15 mouse cellular contexts compared by ENCODE assay signal in the genomic region with DNA sequence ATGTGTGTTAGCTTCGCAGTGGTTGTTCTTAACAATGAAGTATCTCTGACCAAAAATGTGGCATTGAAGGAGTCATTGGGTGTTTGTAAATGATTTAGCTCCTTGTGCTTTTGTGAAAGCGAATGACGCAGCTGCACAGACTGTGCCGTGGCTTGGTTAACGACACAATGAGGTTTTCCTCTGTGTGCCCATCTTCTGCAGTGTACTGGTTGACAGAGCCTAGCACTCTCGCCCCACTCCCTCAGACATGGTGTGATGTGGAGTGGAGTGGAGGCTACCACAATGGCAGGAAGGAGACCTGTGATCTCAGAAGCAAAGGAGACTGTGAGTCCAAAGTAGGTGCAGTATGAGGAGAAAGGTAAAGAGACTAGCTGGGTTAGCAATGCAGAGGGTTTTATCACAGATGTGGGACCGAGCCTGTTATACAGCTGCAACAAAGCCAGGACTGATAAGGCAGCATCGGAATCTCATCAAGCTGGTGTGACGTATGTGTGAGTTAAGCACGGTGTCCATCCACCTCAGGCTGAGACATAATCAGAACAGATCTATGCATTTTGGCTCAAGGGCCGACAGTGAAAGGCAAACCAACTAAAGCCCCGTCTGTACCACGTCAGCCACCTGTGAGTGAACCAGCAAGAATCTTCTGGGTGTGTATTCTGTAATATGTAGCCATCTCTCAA.
DNase-seq lines count a peak whose midpoint lies in the region; ATAC-seq lines count a peak whose summit lies in the region.
"Had no signal": no experiment of that assay in that cellular context is flagged by ENCODE, and none has a peak within 500 bp of the region (broad histone marks: within the 10 kb centered on the region; RNA-seq: fewer than 3 reads in every experiment).

No protein-coding gene starts in this region.

- ATAC-seq in midbrain, embryonic 11.5 days (ENCODE audit: low FRiP score) = no peak
- peak; percentile 49 for ATAC-seq in forebrain, embryonic 14.5 days
- peak; percentile 49; the same call in 1 of the 2 replicates for ATAC-seq in limb, embryonic 11.5 days (ENCODE audit: insufficient number of reproducible peaks, low FRiP score, low TSS enrichment, low read depth)
- peak; percentile 70 for ATAC-seq in neural tube, embryonic 12.5 days (ENCODE audit: low FRiP score, low read depth)
- no peak for ATAC-seq in megakaryocyte, adult 5-6 weeks (ENCODE audit: poor library complexity, severe bottlenecking)

- H3K36me3 ChIP-seq in midbrain, embryonic 10.5 days = no peaks in the 10 kb centered on the region
- H3K36me3 ChIP-seq in midbrain, embryonic 11.5 days (ENCODE audit: control insufficient read depth, insufficient read depth, low read length) = no peaks in the 10 kb centered on the region
- no peaks in the 10 kb centered on the region for H3K36me3 ChIP-seq in forebrain, embryonic 14.5 days (ENCODE audit: control insufficient read depth, insufficient read depth, low read length)
- no peaks in the 10 kb centered on the region for H3K36me3 ChIP-seq in limb, embryonic 11.5 days (ENCODE audit: control insufficient read depth, insufficient read depth, low read length)
- no peaks in the 10 kb centered on the region for H3K36me3 ChIP-seq in neural tube, embryonic 12.5 days
- H3K36me3 ChIP-seq: embryonic facial prominence, embryonic 15.5 days had no signal

- H3K9ac ChIP-seq in midbrain, embryonic 11.5 days (ENCODE audit: low read length) = no peak overlapping the region
- H3K9ac ChIP-seq in forebrain, embryonic 14.5 days (ENCODE audit: low read length) = no peak overlapping the region
- H3K9ac ChIP-seq in limb, embryonic 11.5 days (ENCODE audit: low read length) = no peak overlapping the region
- no peak overlapping the region for H3K9ac ChIP-seq in neural tube, embryonic 12.5 days
- H3K9ac ChIP-seq: embryonic facial prominence, embryonic 15.5 days; lung, embryonic 14.5 days had no signal

- 0 out of 2 replicates have a peak overlapping the region, but pooled peaks have one; percentile 20 for H3K27ac ChIP-seq in midbrain, embryonic 10.5 days (replicated peaks)
- no peak overlapping the region for H3K27ac ChIP-seq in midbrain, embryonic 11.5 days (ENCODE audit: low read depth, low read length)
- no peak overlapping the region for H3K27ac ChIP-seq in forebrain, embryonic 14.5 days (ENCODE audit: low read depth, low read length)
- no peak overlapping the region for H3K27ac ChIP-seq in limb, embryonic 11.5 days (replicated peaks; ENCODE audit: low read depth, low read length)
- H3K27ac ChIP-seq in neural tube, embryonic 12.5 days = peak overlapping the region; percentile 77
- H3K27ac ChIP-seq: embryonic facial prominence, embryonic 15.5 days had no signal

- H3K4me1 ChIP-seq in midbrain, embryonic 10.5 days = peaks cover 8% of the 10 kb centered on the region; the same call in 1 of the 2 replicates
- H3K4me1 ChIP-seq in midbrain, embryonic 11.5 days (ENCODE audit: control insufficient read depth, insufficient read depth, low read length) = no peaks in the 10 kb centered on the region
- peaks cover 24% of the 10 kb centered on the region for H3K4me1 ChIP-seq in forebrain, embryonic 14.5 days (ENCODE audit: control insufficient read depth, insufficient read depth, low read length)
- peaks cover 23% of the 10 kb centered on the region for H3K4me1 ChIP-seq in limb, embryonic 11.5 days (ENCODE audit: control insufficient read depth, insufficient read depth, low read length)
- peaks cover 15% of the 10 kb centered on the region; the same call in 1 of the 2 replicates for H3K4me1 ChIP-seq in neural tube, embryonic 12.5 days
- H3K4me1 ChIP-seq: embryonic facial prominence, embryonic 15.5 days had no signal

- H3K9me3 ChIP-seq in midbrain, embryonic 10.5 days (replicated peaks) = no peaks in the 10 kb centered on the region
- H3K9me3 ChIP-seq in midbrain, embryonic 11.5 days (ENCODE audit: control insufficient read depth, low read length) = no peaks in the 10 kb centered on the region
- H3K9me3 ChIP-seq in forebrain, embryonic 14.5 days (replicated peaks; ENCODE audit: control insufficient read depth, low read length) = no peaks in the 10 kb centered on the region
- H3K9me3 ChIP-seq in limb, embryonic 11.5 days (ENCODE audit: control insufficient read depth, low read length) = no peaks in the 10 kb centered on the region
- no peaks in the 10 kb centered on the region for H3K9me3 ChIP-seq in neural tube, embryonic 12.5 days
- H3K9me3 ChIP-seq: embryonic facial prominence, embryonic 15.5 days had no signal

- no peak for DNase-seq in midbrain, embryonic 10.5 days (ENCODE audit: low spot score)
- no peak for DNase-seq in midbrain, embryonic 11.5 days (ENCODE audit: low spot score, missing footprints)
- DNase-seq in forebrain, embryonic 14.5 days (ENCODE audit: low spot score) = peak; percentile 29
- DNase-seq in limb, embryonic 11.5 days (ENCODE audit: low spot score) = peak; percentile 24
- no peak for DNase-seq in testis, postnatal 14 days (ENCODE audit: low spot score)
- no peak for DNase-seq in heart, adult 8-10 months (ENCODE audit: low spot score)
- DNase-seq: cerebellum, postnatal 36 days; heart, adult 11 months; heart, postnatal 4 days; layer of hippocampus, adult 9-11 months; liver; lung, embryonic 14.5 days had no signal

- no peak overlapping the region for H3K4me2 ChIP-seq in midbrain, embryonic 11.5 days
- H3K4me2 ChIP-seq in forebrain, embryonic 14.5 days (ENCODE audit: low read length) = peak overlapping the region; percentile 6; the same call in 1 of the 2 replicates
- H3K4me2 ChIP-seq in limb, embryonic 11.5 days (ENCODE audit: low read depth, severe bottlenecking) = no peak overlapping the region
- no peak overlapping the region for H3K4me2 ChIP-seq in neural tube, embryonic 12.5 days (replicated peaks)
- H3K4me2 ChIP-seq: embryonic facial prominence, embryonic 15.5 days; lung, embryonic 14.5 days had no signal

- WGBS in midbrain, embryonic 10.5 days = 83% methylated on average over 13 of the region's 13 CpGs
- WGBS in midbrain, embryonic 11.5 days = 80% methylated on average over 13 of the region's 13 CpGs
- 53% methylated on average over 13 of the region's 13 CpGs for WGBS in forebrain, embryonic 14.5 days
- 71% methylated on average over 13 of the region's 13 CpGs for WGBS in limb, embryonic 11.5 days
- WGBS in neural tube, embryonic 12.5 days = 61% methylated on average over 13 of the region's 13 CpGs

- H3K4me3 ChIP-seq in midbrain, embryonic 10.5 days = no peak overlapping the region
- H3K4me3 ChIP-seq in midbrain, embryonic 11.5 days (ENCODE audit: low read depth, low read length) = no peak overlapping the region
- H3K4me3 ChIP-seq in forebrain, embryonic 14.5 days (ENCODE audit: low read depth, low read length) = no peak overlapping the region
- H3K4me3 ChIP-seq in limb, embryonic 11.5 days (ENCODE audit: low read depth, low read length) = no peak overlapping the region
- H3K4me3 ChIP-seq in neural tube, embryonic 12.5 days = no peak overlapping the region
- H3K4me3 ChIP-seq: embryonic facial prominence, embryonic 15.5 days had no signal

- H3K27me3 ChIP-seq in midbrain, embryonic 10.5 days (ENCODE audit: low read depth, poor library complexity, severe bottlenecking) = no peaks in the 10 kb centered on the region
- H3K27me3 ChIP-seq in midbrain, embryonic 11.5 days (ENCODE audit: control insufficient read depth, insufficient read depth, low read length) = no peaks in the 10 kb centered on the region
- no peaks in the 10 kb centered on the region for H3K27me3 ChIP-seq in forebrain, embryonic 14.5 days (replicated peaks; ENCODE audit: control insufficient read depth, insufficient read depth, low read length)
- no peaks in the 10 kb centered on the region for H3K27me3 ChIP-seq in limb, embryonic 11.5 days (ENCODE audit: control insufficient read depth, insufficient read depth, low read length)
- no peaks in the 10 kb centered on the region for H3K27me3 ChIP-seq in neural tube, embryonic 12.5 days (replicated peaks)
- H3K27me3 ChIP-seq: embryonic facial prominence, embryonic 15.5 days had no signal

Comparison
In these comparisons a context has a peak if more than half of its experiments do, and no peak if none do; other contexts are left out.
1. H3K27ac ChIP-seq: peak in midbrain, embryonic 10.5 days (single experiment) and neural tube, embryonic 12.5 days (single experiment); none in midbrain, embryonic 11.5 days (single experiment), forebrain, embryonic 14.5 days (single experiment) and limb, embryonic 11.5 days (single experiment).
2. DNase-seq: peak in forebrain, embryonic 14.5 days (single experiment) and limb, embryonic 11.5 days (single experiment); none in midbrain, embryonic 10.5 days (single experiment), midbrain, embryonic 11.5 days (single experiment), testis, postnatal 14 days (single experiment) and heart, adult 8-10 months (single experiment).
3. ATAC-seq: peak in forebrain, embryonic 14.5 days (single experiment), limb, embryonic 11.5 days (single experiment) and neural tube, embryonic 12.5 days (single experiment); none in midbrain, embryonic 11.5 days (single experiment) and megakaryocyte, adult 5-6 weeks (single experiment).